Mouse (Mus musculus) MEL (cell line): ENCODE results near the gene D10Wsu102e. TPM values are rescaled to one million over a fixed set of nuclear protein-coding genes. Genes with fewer than 3 reads are reported as not detected.

Source experiments
- DNase-seq: peaks from one replicate; pipeline ENCODE4 v3.0.0; 2011; ENCODE audit warnings: low read depth, low spot score
- H3K27ac ChIP-seq: 2 replicates; pipeline ENCODE4 v1.5.1; 2012; ENCODE audit warnings: low read depth, mild to moderate bottlenecking, control low read depth, low read length, moderate library complexity; ENCODE audit not compliant: control insufficient read depth
- H3K27me3 ChIP-seq, 2 experiments: fragments of 150-350 bp in 1 of 2; sonication (generic) in 1 of 2; 2 replicates each; pipeline ENCODE4 v1.6.1; 2012; ENCODE audit warnings: low read length in 2 of 2, mild to moderate bottlenecking in 2 of 2, improper control_type of control experiment in 1 of 2, moderate library complexity in 1 of 2; ENCODE audit not compliant: insufficient read depth in 2 of 2, control insufficient read depth in 1 of 2
- H3K36me3 ChIP-seq, 2 experiments: 2 replicates each; pipeline ENCODE4 v1.6.1; 2012 to 2014; ENCODE audit warnings: low read length in 2 of 2, improper control_type of control experiment in 1 of 2, inconsistent platforms in 1 of 2, mild to moderate bottlenecking in 1 of 2; ENCODE audit not compliant: insufficient read depth in 2 of 2, control insufficient read depth in 1 of 2
- H3K4me1 ChIP-seq, 2 experiments: fragments of 150-350 bp in 1 of 2; sonication (generic) in 1 of 2; 2 replicates each; pipeline ENCODE4 v1.6.1; 2012; ENCODE audit warnings: low read length in 2 of 2, improper control_type of control experiment in 1 of 2, mild to moderate bottlenecking in 1 of 2; ENCODE audit not compliant: insufficient read depth in 2 of 2, control insufficient read depth in 1 of 2
- H3K4me3 ChIP-seq, 2 experiments: fragments of 150-350 bp in 1 of 2; sonication (generic) in 1 of 2; 2 replicates each; pipeline ENCODE4 v1.5.1; 2012; ENCODE audit warnings: low read depth in 2 of 2, low read length in 2 of 2, mild to moderate bottlenecking in 2 of 2, moderate library complexity in 2 of 2, control low read depth in 1 of 2, improper control_type of control experiment in 1 of 2; ENCODE audit not compliant: control insufficient read depth in 1 of 2, insufficient read depth in 1 of 2
- H3K79me2 ChIP-seq: 2 replicates; pipeline ENCODE4 v1.6.1; 2012; ENCODE audit warnings: mild to moderate bottlenecking, low read length, moderate library complexity; ENCODE audit not compliant: control insufficient read depth, poor library complexity, insufficient read depth
- H3K9ac ChIP-seq: 2 replicates; pipeline ENCODE4 v1.6.1; 2012; ENCODE audit warnings: low read depth, mild to moderate bottlenecking, control low read depth, low read length, moderate library complexity; ENCODE audit not compliant: control insufficient read depth, poor library complexity, severe bottlenecking
- H3K9me3 ChIP-seq: fragments of 150-350 bp; sonication (generic); replicated peaks from 2 replicates; pipeline ENCODE4 v1.6.1; 2012; ENCODE audit warnings: mild to moderate bottlenecking, low read length, improper control_type of control experiment, moderate library complexity; ENCODE audit not compliant: insufficient read depth
- CHD2 ChIP-seq: IDR thresholded peaks from 2 replicates; pipeline ENCODE4 v1.6.1; 2011; ENCODE audit warnings: low read length, improper control_type of control experiment
- ELF1 ChIP-seq: IDR thresholded peaks from 2 replicates; pipeline ENCODE4 v1.6.1; 2014; ENCODE audit warnings: low read depth, mild to moderate bottlenecking, inconsistent platforms, low read length, improper control_type of control experiment, moderate library complexity
- EP300 ChIP-seq, 2 experiments: IDR thresholded peaks; 2 replicates each; pipeline ENCODE4 v1.6.1; 2011; ENCODE audit warnings: improper control_type of control experiment in 2 of 2, low read length in 2 of 2, low read depth in 1 of 2, mild to moderate bottlenecking in 1 of 2
- ETS1 ChIP-seq: IDR thresholded peaks from 2 replicates; pipeline ENCODE4 v1.6.1; 2012; ENCODE audit warnings: low read depth, mild to moderate bottlenecking, inconsistent platforms, low read length, improper control_type of control experiment, moderate library complexity
- JUND ChIP-seq: IDR thresholded peaks from 2 replicates; pipeline ENCODE4 v1.6.1; 2011; ENCODE audit warnings: low read depth, mild to moderate bottlenecking, improper control_type of control experiment, low read length
- KAT2A ChIP-seq: conservative IDR thresholded peaks from 2 replicates; pipeline ENCODE4 v1.6.1; 2012; ENCODE audit warnings: low read depth, low read length, improper control_type of control experiment, inconsistent platforms
- MAFK ChIP-seq: IDR thresholded peaks from 2 replicates; pipeline ENCODE4 v1.6.1; 2011; ENCODE audit warnings: low read depth, mild to moderate bottlenecking, low read length, improper control_type of control experiment, borderline replicate concordance
- MAZ ChIP-seq: IDR thresholded peaks from 2 replicates; pipeline ENCODE4 v1.6.1; 2012; ENCODE audit warnings: low read depth, mild to moderate bottlenecking, inconsistent platforms, low read length, improper control_type of control experiment
- MYB ChIP-seq: IDR thresholded peaks from 2 replicates; pipeline ENCODE4 v1.6.1; 2011; ENCODE audit warnings: mild to moderate bottlenecking, low read depth, low read length, improper control_type of control experiment
- NELFE ChIP-seq: IDR thresholded peaks from 2 replicates; pipeline ENCODE4 v1.6.1; 2011; ENCODE audit warnings: low read depth, low read length, improper control_type of control experiment
- NRF1 ChIP-seq: IDR thresholded peaks from 2 replicates; pipeline ENCODE4 v1.6.1; 2014; ENCODE audit warnings: low read depth, mild to moderate bottlenecking, inconsistent platforms, low read length, improper control_type of control experiment, moderate library complexity; ENCODE audit not compliant: poor library complexity, insufficient read depth, severe bottlenecking
- POLR2A ChIP-seq, 2 experiments: IDR thresholded peaks; 2 replicates each; pipeline ENCODE4 v1.6.1; 2011 to 2012; ENCODE audit warnings: low read length in 2 of 2, mild to moderate bottlenecking in 2 of 2, control low read depth in 1 of 2, improper control_type of control experiment in 1 of 2, low read depth in 1 of 2, moderate library complexity in 1 of 2; ENCODE audit not compliant: control insufficient read depth in 1 of 2, insufficient read depth in 1 of 2, poor library complexity in 1 of 2
- SIN3A ChIP-seq: IDR thresholded peaks from 2 replicates; pipeline ENCODE4 v1.6.1; 2012; ENCODE audit warnings: low read length, improper control_type of control experiment, inconsistent platforms
- SMC3 ChIP-seq: IDR thresholded peaks from 2 replicates; pipeline ENCODE4 v1.6.1; 2011; ENCODE audit warnings: low read depth, low read length, improper control_type of control experiment
- TBP ChIP-seq: IDR thresholded peaks from 2 replicates; pipeline ENCODE4 v1.8.0; 2011; ENCODE audit warnings: low read depth, low read length, improper control_type of control experiment
- ZMIZ1 ChIP-seq: IDR thresholded peaks from 2 replicates; pipeline ENCODE4 v1.6.1; 2012; ENCODE audit warnings: low read depth, mild to moderate bottlenecking, inconsistent platforms, low read length, improper control_type of control experiment, moderate library complexity
- polyA plus RNA-seq, 2 experiments: library from polyadenylated mRNA; stranded (reverse) in 1 of 2; unstranded in 1 of 2; fragments of >175 nt in 1 of 2; fragments of >200 nt in 1 of 2; gene quantifications; 2 replicates each; pipeline versions ENCODE4 v1.2.1 to v1.2.4; 2012; ENCODE audit warnings: low replicate concordance in 2 of 2, low read depth in 1 of 2; ENCODE audit not compliant: insufficient read length in 2 of 2, insufficient read depth in 1 of 2, missing spikeins in 1 of 2
- total RNA-seq: library from RNA; depleted of rRNA; stranded (reverse); fragments of 300-350 nt; gene quantifications from 2 replicates; pipeline ENCODE4 v1.2.3, GENCODE M21; 2012

The D10Wsu102e gene
- total and polyA plus RNA-seq, 3 experiments, result 1.9 to 2.7 (median 2.2) TPM

- H3K4me3 ChIP-seq, result no peak overlapping the region
- H3K4me1 ChIP-seq, result peaks cover 12 to 50% of the 10 kb centered on the region in 2 experiments
- H3K27me3 ChIP-seq, result no peaks in the 10 kb centered on the region
- no peak overlapping the region for H3K27ac ChIP-seq
- DNase-seq, result no peak
- peaks cover 0 to 51% of the 10 kb centered on the region in 2 experiments for H3K36me3 ChIP-seq
- no peaks in the 10 kb centered on the region for H3K9me3 ChIP-seq
- TF ChIP-seq MAZ (no peak), MAFK (no peak), CHD2 (no peak), ETS1 (no peak), SIN3A (no peak), NRF1 (no peak), EP300 (IDR thresholded peaks at IDR 0.05; ENCODE audit: low read depth in 1 of 2, low read length in 2 of 2) (no peak), TBP (no peak), SMC3 (no peak), POLR2A (IDR thresholded peaks at IDR 0.05; ENCODE audit: control insufficient read depth in 1 of 2, insufficient read depth in 1 of 2, low read depth in 1 of 2, low read length in 2 of 2, poor library complexity in 1 of 2) (no peak)
- TF ChIP-seq, all 39 proteins: peak for 0
- Histone ChIP-seq H3K79me2 (peaks cover 19% of the 10 kb centered on the region), H3K9ac (no peak overlapping the region)
Observed at GRCm38 (mm10) chr10:83380501-83380900, 20.5 kb downstream of the D10Wsu102e start.

GRCm38 (mm10) chr10:83382528-83382927, 22.5 kb downstream of the D10Wsu102e start:
- H3K9ac ChIP-seq, result peak overlapping the region; percentile 11; the same call in 1 of the 2 replicates
- TF ChIP-seq JUND (0 out of 2 replicates have a peak, but pooled peaks have one; percentile 19), ELF1 (no peak), ZMIZ1 (no peak), MYB (no peak), KAT2A (no peak), NRF1 (no peak), NELFE (no peak)
- TF ChIP-seq, all 39 proteins: peak for 1
- Histone ChIP-seq H3K79me2 (peaks cover 19% of the 10 kb centered on the region), H3K27me3 (no peaks in the 10 kb centered on the region), H3K9me3 (no peaks in the 10 kb centered on the region), H3K4me1 (peaks cover 12 to 38% of the 10 kb centered on the region in 2 experiments), H3K4me3 (no peak overlapping the region), H3K36me3 (peaks cover 0 to 41% of the 10 kb centered on the region in 2 experiments), H3K27ac (peak overlapping the region; percentile 94)
- no peak for DNase-seq
